Mouse (Mus musculus) midbrain, embryonic 12.5 days (tissue): Measurements from ENCODE around the gene Pdcd11. TPM values are rescaled to one million over a fixed set of nuclear protein-coding genes. Genes with fewer than 3 reads are reported as not detected.
"Not testable (repeated sequence)": the region's sequence is repeated elsewhere in the genome, so short reads cannot be mapped to it uniquely, and the experiment has no call there.

Source experiments
- ATAC-seq: fragments of 200-750 bp; cut with Nextera tagmentation; 2 replicates; pipeline ENCODE4 v1.8.0; 2017; ENCODE audit warnings: low read depth, moderate TSS enrichment, moderate library complexity; ENCODE audit not compliant: low FRiP score
- H3K27ac ChIP-seq: fragments of 300-500 bp; sonication (generic); replicated peaks from 2 replicates; pipeline ENCODE4 v1.5.1; 2016; ENCODE audit warnings: mild to moderate bottlenecking
- H3K27me3 ChIP-seq: fragments of 300-500 bp; sonication (generic); 2 replicates; pipeline ENCODE4 v1.6.1; 2016; ENCODE audit warnings: mild to moderate bottlenecking
- H3K36me3 ChIP-seq: fragments of 300-500 bp; sonication (generic); 2 replicates; pipeline ENCODE4 v1.6.1; 2016
- H3K4me1 ChIP-seq: fragments of 300-500 bp; sonication (generic); 2 replicates; pipeline ENCODE4 v1.6.1; 2016
- H3K4me2 ChIP-seq: fragments of 300-500 bp; sonication (generic); replicated peaks from 2 replicates; pipeline ENCODE4 v1.6.1; 2016; ENCODE audit warnings: mild to moderate bottlenecking, moderate library complexity
- H3K4me3 ChIP-seq: fragments of 300-500 bp; sonication (generic); 2 replicates; pipeline ENCODE4 v1.5.1; 2016; ENCODE audit warnings: mild to moderate bottlenecking
- H3K9ac ChIP-seq: fragments of 300-500 bp; sonication (generic); replicated peaks from 2 replicates; pipeline ENCODE4 v1.6.1; 2016; ENCODE audit warnings: mild to moderate bottlenecking, moderate library complexity
- H3K9me3 ChIP-seq: fragments of 300-500 bp; sonication (generic); 2 replicates; pipeline ENCODE4 v1.6.1; 2016; ENCODE audit warnings: mild to moderate bottlenecking
- WGBS: fragments of 180-500 bp; shearing (Covaris S2); methylation state at CpG from one replicate; pipeline ENCODE4 v1.1.7; 2016; 5-methylcytosine and 5-hydroxymethylcytosine counted together
- polyA plus RNA-seq: library from polyadenylated mRNA; unstranded; fragments of >200 nt; fragmentation: Nextera tagmentation; extraction: Ambion mirVana; gene quantifications from 2 replicates; pipeline ENCODE4 v1.2.1, GENCODE M21; 2016

The Pdcd11 gene
- polyA plus RNA-seq, 1 experiment from 2014 or later = 10.6 TPM

GRCm38 (mm10) chr19:47130551-47131125, 40.1 kb downstream of the Pdcd11 start:
- Histone ChIP-seq H3K9me3 (no peaks in the 10 kb centered on the region), H3K27me3 (no peaks in the 10 kb centered on the region), H3K4me1 (no peaks in the 10 kb centered on the region), H3K9ac (no peak overlapping the region), H3K4me3 (no peak overlapping the region), H3K36me3 (peaks cover 72% of the 10 kb centered on the region), H3K4me2 (no peak overlapping the region), H3K27ac (no peak overlapping the region)
- ATAC-seq = no peak
- WGBS = 96% methylated on average over 15 of the region's 15 CpGs

GRCm38 (mm10) chr19:47133161-47133560, 42.6 kb downstream of the Pdcd11 start:
- no peak overlapping the region for H3K4me3 ChIP-seq
- no peaks in the 10 kb centered on the region for H3K9me3 ChIP-seq
- no peak overlapping the region for H3K9ac ChIP-seq
- peaks cover 5% of the 10 kb centered on the region; the same call in 1 of the 2 replicates for H3K27me3 ChIP-seq
- H3K4me1 ChIP-seq = peaks cover 17% of the 10 kb centered on the region
- ATAC-seq = no peak
- no peak overlapping the region for H3K4me2 ChIP-seq
- peaks cover 47% of the 10 kb centered on the region for H3K36me3 ChIP-seq
- H3K27ac ChIP-seq = no peak overlapping the region
- WGBS = 89% methylated on average over 7 of the region's 7 CpGs

- 93% methylated on average over 17 of the region's 17 CpGs for WGBS
- no peak for ATAC-seq
- no peak overlapping the region for H3K4me3 ChIP-seq
- no peak overlapping the region for H3K9ac ChIP-seq
- peaks cover 22% of the 10 kb centered on the region for H3K27me3 ChIP-seq
- H3K36me3 ChIP-seq = peaks cover 23% of the 10 kb centered on the region
- no peak overlapping the region for H3K27ac ChIP-seq
- no peaks in the 10 kb centered on the region for H3K9me3 ChIP-seq
- peaks cover 20% of the 10 kb centered on the region for H3K4me1 ChIP-seq
- H3K4me2 ChIP-seq = no peak overlapping the region
Measured at GRCm38 (mm10) chr19:47135568-47135967, 45.0 kb downstream of the Pdcd11 start.

GRCm38 (mm10) chr19:47136170-47136569, 45.6 kb downstream of the Pdcd11 start:
- Histone ChIP-seq H3K4me2 (no peak overlapping the region), H3K27ac (no peak overlapping the region), H3K4me3 (no peak overlapping the region), H3K9me3 (no peaks in the 10 kb centered on the region), H3K9ac (no peak overlapping the region), H3K27me3 (peaks cover 22% of the 10 kb centered on the region), H3K36me3 (peaks cover 17% of the 10 kb centered on the region), H3K4me1 (peaks cover 20% of the 10 kb centered on the region)
- WGBS = 84% methylated on average over 5 of the region's 5 CpGs
- ATAC-seq = no peak

- H3K4me3 ChIP-seq = no peak overlapping the region
- H3K4me2 ChIP-seq = peak overlapping the region; percentile 43
- 53% methylated on average over 6 of the region's 6 CpGs for WGBS
- peaks cover 22% of the 10 kb centered on the region for H3K27me3 ChIP-seq
- H3K4me1 ChIP-seq = peaks cover 20% of the 10 kb centered on the region
- H3K9me3 ChIP-seq = no peaks in the 10 kb centered on the region
- H3K36me3 ChIP-seq = peaks cover 8% of the 10 kb centered on the region; the same call in 1 of the 2 replicates
- no peak overlapping the region for H3K27ac ChIP-seq
- ATAC-seq = no peak
- H3K9ac ChIP-seq = no peak overlapping the region; the same call in 1 of the 2 replicates
Measured at GRCm38 (mm10) chr19:47137051-47137581, 46.5 kb downstream of the Pdcd11 start.

- 0 out of 2 replicates have a peak, but pooled peaks cover 3% of the 10 kb centered on the region for H3K36me3 ChIP-seq
- H3K27ac ChIP-seq = no peak within 1 kb of the TSS; the same call in 1 of the 2 replicates
- H3K4me1 ChIP-seq = peaks cover 20% of the 10 kb centered on the region
- ATAC-seq = no peak
- peak within 1 kb of the TSS; percentile 43 for H3K4me2 ChIP-seq
- H3K27me3 ChIP-seq = peaks cover 22% of the 10 kb centered on the region
- no peaks in the 10 kb centered on the region for H3K9me3 ChIP-seq
- peak within 1 kb of the TSS; percentile 46; the same call in 1 of the 2 replicates for H3K9ac ChIP-seq
- WGBS = 16% methylated on average over 28 of the region's 28 CpGs
- peak within 1 kb of the TSS; percentile 21 for H3K4me3 ChIP-seq
Measured at GRCm38 (mm10) chr19:47137771-47138421, 47.3 kb downstream of the Pdcd11 start, which contains the start of gene Calhm2. Calhm2 (minus strand) TSS chr19:47138294.

GRCm38 (mm10) chr19:47139611-47140010, 49.0 kb downstream of the Pdcd11 start:
- not testable (repeated sequence) for H3K9me3 ChIP-seq, ATAC-seq, H3K9ac ChIP-seq, H3K4me3 ChIP-seq, H3K4me2 ChIP-seq, H3K27ac ChIP-seq, H3K36me3 ChIP-seq
- H3K4me1 ChIP-seq = peaks cover 20% of the 10 kb centered on the region
- H3K27me3 ChIP-seq = peaks cover 22% of the 10 kb centered on the region
- 49% methylated on average over 7 of the region's 7 CpGs for WGBS

GRCm38 (mm10) chr19:47142438-47142837, 51.9 kb downstream of the Pdcd11 start:
- ATAC-seq = no peak

GRCm38 (mm10) chr19:47144154-47144553, 53.6 kb downstream of the Pdcd11 start, which contains the start of gene Calhm1:
Calhm1 (minus strand) TSS chr19:47144254.
- 92% methylated on average over 6 of the region's 6 CpGs for WGBS
- H3K4me3 ChIP-seq = no peak within 1 kb of the TSS
- H3K36me3 ChIP-seq = no peaks in the 10 kb centered on the region
- ATAC-seq = no peak
- peaks cover 7% of the 10 kb centered on the region for H3K27me3 ChIP-seq
- H3K27ac ChIP-seq = no peak within 1 kb of the TSS
- H3K4me2 ChIP-seq = no peak within 1 kb of the TSS
- H3K4me1 ChIP-seq = no peaks in the 10 kb centered on the region
- H3K9ac ChIP-seq = no peak within 1 kb of the TSS
- no peaks in the 10 kb centered on the region for H3K9me3 ChIP-seq

More at GRCm38 (mm10) chr19:47142438-47142837, 51.9 kb downstream of the Pdcd11 start:
- Histone ChIP-seq H3K27me3 (peaks cover 18% of the 10 kb centered on the region), H3K36me3 (no peaks in the 10 kb centered on the region), H3K27ac (no peak overlapping the region), H3K4me3 (no peak overlapping the region), H3K4me2 (no peak overlapping the region), H3K9me3 (no peaks in the 10 kb centered on the region), H3K4me1 (peaks cover 10% of the 10 kb centered on the region), H3K9ac (no peak overlapping the region)
- WGBS = 86% methylated on average over 6 of the region's 6 CpGs

- Histone ChIP-seq H3K9me3 (no peaks in the 10 kb centered on the region), H3K4me1 (no peaks in the 10 kb centered on the region), H3K27me3 (peaks cover 19% of the 10 kb centered on the region), H3K36me3 (no peaks in the 10 kb centered on the region), H3K9ac (no peak overlapping the region), H3K4me3 (no peak overlapping the region), H3K4me2 (no peak overlapping the region), H3K27ac (no peak overlapping the region)
- no peak for ATAC-seq
- 84% methylated on average over 5 of the region's 5 CpGs for WGBS
Measured at GRCm38 (mm10) chr19:47148267-47148847, 57.8 kb downstream of the Pdcd11 start.

- Histone ChIP-seq H3K27ac (no peak overlapping the region), H3K4me3 (no peak overlapping the region), H3K36me3 (no peaks in the 10 kb centered on the region), H3K9me3 (no peaks in the 10 kb centered on the region), H3K27me3 (peaks cover 19% of the 10 kb centered on the region), H3K4me2 (no peak overlapping the region), H3K4me1 (no peaks in the 10 kb centered on the region), H3K9ac (no peak overlapping the region)
- ATAC-seq = no peak
- WGBS = 60% methylated on average over 4 of the region's 4 CpGs
Measured at GRCm38 (mm10) chr19:47149854-47150253, 59.3 kb downstream of the Pdcd11 start.
